Mouse (Mus musculus): ENCODE data around the gene Slc23a2.
A peak's percentile ranks its signal among the peaks of the same experiment; 100 is the strongest.

Slc23a2 gene

DNA sequence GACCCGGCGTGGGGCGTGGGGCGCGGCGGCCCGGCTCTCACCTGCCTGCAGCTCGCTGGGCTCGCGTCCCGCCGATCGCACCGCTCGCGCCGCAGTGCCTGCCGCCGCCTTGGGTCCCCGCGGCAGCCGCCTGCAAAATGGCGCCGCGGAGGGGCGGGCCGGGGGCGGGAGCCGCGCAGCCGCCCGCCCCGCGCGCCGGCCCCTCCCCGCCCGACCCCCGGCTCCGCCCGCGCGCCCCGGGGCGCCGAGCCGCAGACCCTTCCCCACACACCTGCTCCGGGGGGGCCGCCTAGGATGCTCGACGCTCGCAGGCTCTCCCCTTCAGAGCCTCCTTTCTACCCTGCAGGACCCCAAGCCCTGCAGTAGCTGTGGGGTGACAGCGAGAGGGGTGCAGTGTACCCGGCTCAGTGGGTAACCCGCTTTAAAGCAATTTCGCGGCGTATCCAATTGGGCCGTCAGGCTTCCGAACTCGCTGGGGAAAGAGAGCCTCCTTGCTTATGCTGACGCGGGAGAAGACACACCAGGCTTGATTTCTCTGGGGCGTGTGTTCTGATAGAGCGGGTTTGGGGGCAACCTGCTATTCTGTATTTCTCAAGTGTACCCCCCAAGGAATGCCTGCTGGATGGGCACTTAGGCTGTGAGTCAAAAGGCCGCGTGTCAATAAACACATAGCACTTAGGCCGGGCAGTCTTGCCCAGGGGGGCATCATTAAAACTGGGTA lies at the start of gene Slc23a2:
Slc23a2 (minus strand) TSS at position 138 of the 721 bp plus-strand sequence.
- peak; percentile 80 for DNase-seq (ENCODE audit: low read depth, low spot score)

GRCm38 (mm10) chr2:132190602-132191161 lies 45.8 kb upstream of the Slc23a2 start:
- no peak for DNase-seq (ENCODE audit: low read depth, low spot score)

DNA sequence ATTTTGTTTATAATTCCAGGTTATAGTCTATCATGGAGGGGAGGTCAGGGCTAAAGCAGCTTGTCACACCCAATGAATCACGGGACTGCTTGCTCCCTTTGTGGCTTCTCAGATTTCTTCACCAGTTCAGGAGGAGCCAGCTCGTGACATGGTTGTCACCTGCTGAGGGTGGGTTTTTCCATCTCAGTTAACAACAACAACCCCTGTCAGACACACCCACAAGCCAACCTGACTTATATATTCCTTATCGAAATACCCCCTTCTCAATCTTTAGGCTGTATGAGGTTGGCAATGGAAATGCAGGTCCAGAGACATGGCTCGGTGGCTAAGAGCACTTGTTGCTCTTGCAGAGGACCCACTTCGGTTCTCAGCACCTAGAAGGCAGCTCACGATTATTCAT lies 39.0 kb upstream of the Slc23a2 start:
- no peak for DNase-seq (ENCODE audit: low read depth, low spot score)

DNA sequence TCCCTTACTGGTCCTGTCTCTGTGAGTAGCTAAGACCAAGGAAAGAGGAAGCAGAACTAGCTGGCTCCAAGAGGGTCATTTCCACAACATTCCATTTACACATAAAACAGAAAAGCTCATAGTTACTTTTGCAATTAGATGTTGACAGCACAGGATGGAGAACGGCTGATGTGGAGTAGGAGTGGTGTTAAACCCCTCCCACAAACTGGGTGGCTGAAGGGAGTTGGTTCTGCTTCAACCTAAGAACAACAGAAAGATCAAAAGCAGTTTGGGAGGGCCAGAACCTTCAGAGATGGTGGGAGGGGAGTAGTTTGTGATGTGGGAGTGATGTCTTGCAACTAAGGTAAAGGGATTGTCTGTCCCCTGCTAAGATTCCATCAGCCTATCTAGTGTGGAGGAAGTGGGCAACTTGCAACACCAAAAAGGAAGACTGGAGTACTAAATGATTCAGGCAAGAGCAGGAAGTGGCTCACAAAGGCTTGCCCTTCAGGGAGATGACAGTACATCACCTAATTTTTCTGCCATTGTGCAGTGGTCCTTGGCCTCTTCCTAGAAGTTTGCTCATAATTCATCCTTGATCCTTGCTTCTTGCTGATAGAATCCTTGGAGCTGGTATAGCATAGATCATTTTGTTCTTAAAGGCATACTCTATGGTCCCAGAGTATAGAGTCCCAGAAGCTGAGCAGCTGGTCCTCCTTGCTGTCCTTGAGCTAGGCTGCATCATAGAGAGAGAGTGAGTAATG lies 35.7 kb upstream of the Slc23a2 start:
- DNase-seq (ENCODE audit: low read depth, low spot score) = peak; percentile 25

GRCm38 (mm10) chr2:132179371-132179770 lies 34.5 kb upstream of the Slc23a2 start:
- no peak for DNase-seq (ENCODE audit: low read depth, low spot score)

DNA sequence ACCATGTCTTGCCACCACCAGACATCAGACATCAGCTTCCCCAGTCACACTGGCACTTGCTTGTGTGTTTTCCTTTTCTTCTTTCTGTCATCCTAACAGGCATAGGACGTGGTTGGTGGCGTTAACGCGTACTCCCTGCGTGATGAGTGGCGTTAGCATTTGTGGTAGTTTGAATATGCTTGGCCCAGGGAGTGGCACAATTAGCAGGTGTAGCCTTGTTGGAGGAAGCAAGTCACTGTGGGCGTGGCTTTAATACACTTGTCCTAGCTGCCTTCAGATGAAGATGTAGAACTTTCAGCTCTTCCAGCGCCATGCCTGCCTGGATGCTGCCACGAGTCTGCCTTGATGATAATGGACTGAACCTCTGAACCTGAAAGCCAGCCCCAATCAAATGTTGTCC lies 32.5 kb upstream of the Slc23a2 start:
- DNase-seq (ENCODE audit: low read depth, low spot score) = no peak

DNA sequence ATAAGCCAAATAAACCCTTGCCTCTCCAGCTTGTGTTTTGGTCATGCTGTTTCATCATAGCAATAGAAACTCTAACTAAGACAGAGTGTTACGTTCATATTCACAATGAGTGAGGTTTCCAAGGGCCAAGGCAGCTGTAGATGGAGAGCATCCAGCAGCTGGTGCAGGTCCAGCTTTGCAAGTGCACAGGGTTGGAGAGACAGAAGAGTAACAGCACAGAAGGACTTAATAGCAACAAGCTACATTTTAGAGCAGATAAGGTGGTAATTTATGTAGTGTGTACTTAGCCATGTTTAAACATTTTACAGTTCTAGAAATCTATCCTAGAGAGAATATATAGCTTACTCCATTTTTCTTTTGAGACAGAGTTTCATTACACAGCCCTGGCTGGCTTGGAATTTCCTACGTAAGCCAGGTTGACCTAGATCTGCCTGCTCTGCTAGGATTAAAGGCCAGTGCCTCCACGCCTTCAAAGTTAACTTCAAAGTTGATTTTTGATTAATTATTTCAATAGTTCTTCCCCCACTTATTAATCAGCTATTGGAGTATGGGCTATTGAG lies 31.5 kb upstream of the Slc23a2 start:
- no peak for DNase-seq (ENCODE audit: low read depth, low spot score)

- DNase-seq (ENCODE audit: low read depth, low spot score) = no peak
These were observed 29.1 kb upstream of the Slc23a2 start for GRCm38 (mm10) chr2:132174048-132174447.

DNA sequence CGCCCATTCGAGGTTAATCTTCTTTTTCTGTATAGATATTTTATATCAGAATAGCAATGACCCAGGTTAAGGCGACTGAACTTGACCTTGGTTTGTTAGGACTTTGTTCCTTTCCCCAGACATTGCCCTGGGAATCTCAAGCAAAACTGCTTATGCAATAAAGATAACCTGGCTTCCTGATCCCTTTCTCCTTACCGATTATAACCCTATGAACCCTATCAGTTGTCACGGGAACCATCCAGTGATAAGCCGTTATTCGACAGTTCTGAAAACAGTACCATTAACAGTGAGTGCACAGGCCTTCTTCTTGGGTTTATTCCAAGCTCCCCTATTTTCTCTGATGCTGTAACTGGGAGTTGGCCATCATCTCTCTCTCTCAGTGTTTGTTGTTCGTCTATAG lies 27.0 kb upstream of the Slc23a2 start:
- no peak for DNase-seq (ENCODE audit: low read depth, low spot score)

- DNase-seq (ENCODE audit: low read depth, low spot score) = no peak
These were observed 24.2 kb upstream of the Slc23a2 start for GRCm38 (mm10) chr2:132169150-132169549.

- DNase-seq (ENCODE audit: low read depth, low spot score) = no peak
These were observed 18.7 kb upstream of the Slc23a2 start for GRCm38 (mm10) chr2:132163626-132164025.

- no peak for DNase-seq (ENCODE audit: low read depth, low spot score)
These were observed 12.6 kb upstream of the Slc23a2 start for GRCm38 (mm10) chr2:132157482-132157881.

GRCm38 (mm10) chr2:132152670-132153069 lies 7.8 kb upstream of the Slc23a2 start:
- DNase-seq (ENCODE audit: low read depth, low spot score) = no peak

DNA sequence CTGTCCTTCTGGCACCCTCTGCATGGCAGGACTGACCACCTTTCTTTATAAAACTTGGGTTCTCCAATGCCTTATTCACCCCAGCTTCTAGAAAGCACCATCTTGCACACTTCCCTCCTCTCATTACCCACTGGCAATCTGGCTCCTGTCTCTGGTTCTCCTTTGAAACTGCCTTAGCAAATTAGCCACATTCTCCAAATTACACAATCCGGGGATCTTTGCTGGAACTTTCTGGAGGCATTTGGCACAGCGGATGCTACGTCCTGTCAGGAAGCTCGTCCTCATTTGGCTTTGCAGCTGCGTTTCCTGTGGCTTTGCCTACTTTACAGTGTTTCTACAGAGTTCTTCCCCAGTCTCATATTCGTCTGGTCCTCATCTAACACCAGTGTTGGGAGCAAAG lies 6.7 kb upstream of the Slc23a2 start:
- no peak for DNase-seq (ENCODE audit: low read depth, low spot score)

GRCm38 (mm10) chr2:132150926-132151325 lies 6.0 kb upstream of the Slc23a2 start:
- no peak for DNase-seq (ENCODE audit: low read depth, low spot score)

DNA sequence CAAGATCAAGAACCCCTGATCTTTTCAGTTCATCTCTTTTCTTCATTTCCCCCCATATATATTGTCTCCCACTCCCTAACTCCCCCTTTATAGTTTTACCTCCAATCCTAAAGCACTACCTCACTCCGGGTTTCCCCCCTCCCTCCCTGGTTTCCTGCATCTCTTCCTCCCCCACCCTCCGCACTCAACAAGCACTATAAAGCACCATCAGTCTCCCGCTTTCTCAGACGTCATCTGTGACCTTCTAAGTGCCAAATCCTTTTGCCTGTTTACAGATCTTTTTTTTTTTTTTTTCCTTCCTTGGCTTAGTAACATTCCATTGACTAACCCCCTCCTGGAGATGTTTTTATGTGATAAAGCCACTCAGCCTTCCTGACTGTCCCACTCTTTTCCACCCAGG lies 1.6 kb upstream of the Slc23a2 start:
- DNase-seq (ENCODE audit: low read depth, low spot score) = peak; percentile 60

GRCm38 (mm10) chr2:132143943-132144927 lies 673 bp downstream of the Slc23a2 start:
- DNase-seq (ENCODE audit: low read depth, low spot score) = peak; percentile 42

- DNase-seq (ENCODE audit: low read depth, low spot score) = peak; percentile 30
These were observed 2.3 kb downstream of the Slc23a2 start for GRCm38 (mm10) chr2:132142606-132143005.

DNA sequence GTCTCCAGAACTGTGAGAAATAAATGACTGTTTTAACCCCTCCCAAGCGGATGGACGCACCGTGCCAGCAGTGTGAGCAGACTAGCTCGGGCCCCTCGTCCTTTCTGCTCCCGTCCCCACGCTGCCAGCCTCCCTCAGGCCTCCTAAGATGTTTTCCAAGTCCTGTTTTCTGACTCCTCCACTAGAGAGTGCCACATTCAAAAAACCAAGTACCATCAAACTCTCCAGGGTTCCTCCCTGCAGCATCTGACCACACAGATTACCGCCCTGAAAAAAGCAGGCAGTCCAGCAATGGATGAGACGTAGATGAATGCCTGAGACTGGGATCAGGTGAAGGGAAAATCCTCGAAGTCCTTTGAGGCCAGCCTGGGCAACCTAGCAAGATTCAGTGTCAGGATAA lies 4.4 kb downstream of the Slc23a2 start:
- no peak for DNase-seq (ENCODE audit: low read depth, low spot score)

DNA sequence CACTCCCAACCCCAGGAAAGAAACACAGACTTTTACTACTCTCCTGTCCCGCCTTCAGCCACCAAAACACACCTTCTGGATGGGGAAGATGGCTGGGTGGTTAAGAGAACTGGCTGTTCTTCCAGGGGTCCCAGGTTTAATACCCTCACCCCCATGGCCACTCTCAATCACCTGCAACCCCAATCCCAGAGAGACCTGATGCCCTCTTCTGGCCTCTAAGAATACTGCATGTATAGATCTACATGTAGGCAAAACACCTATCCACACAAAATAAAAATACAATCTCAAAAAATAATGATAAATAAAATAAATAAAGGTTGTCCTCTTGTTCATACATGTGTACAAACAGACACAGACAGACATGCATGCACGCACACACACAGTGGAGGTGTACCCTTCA lies 5.8 kb downstream of the Slc23a2 start:
- DNase-seq (ENCODE audit: low read depth, low spot score) = peak; percentile 46
